Mouse (Mus musculus): ENCODE measurements at regions not wholly inside any gene's neighbourhood (a gene's known extent, or its start where the extent isn't known, plus 50 kb on each side); places are given as distances from the start of the nearest gene placed in this dataset.

DNA sequence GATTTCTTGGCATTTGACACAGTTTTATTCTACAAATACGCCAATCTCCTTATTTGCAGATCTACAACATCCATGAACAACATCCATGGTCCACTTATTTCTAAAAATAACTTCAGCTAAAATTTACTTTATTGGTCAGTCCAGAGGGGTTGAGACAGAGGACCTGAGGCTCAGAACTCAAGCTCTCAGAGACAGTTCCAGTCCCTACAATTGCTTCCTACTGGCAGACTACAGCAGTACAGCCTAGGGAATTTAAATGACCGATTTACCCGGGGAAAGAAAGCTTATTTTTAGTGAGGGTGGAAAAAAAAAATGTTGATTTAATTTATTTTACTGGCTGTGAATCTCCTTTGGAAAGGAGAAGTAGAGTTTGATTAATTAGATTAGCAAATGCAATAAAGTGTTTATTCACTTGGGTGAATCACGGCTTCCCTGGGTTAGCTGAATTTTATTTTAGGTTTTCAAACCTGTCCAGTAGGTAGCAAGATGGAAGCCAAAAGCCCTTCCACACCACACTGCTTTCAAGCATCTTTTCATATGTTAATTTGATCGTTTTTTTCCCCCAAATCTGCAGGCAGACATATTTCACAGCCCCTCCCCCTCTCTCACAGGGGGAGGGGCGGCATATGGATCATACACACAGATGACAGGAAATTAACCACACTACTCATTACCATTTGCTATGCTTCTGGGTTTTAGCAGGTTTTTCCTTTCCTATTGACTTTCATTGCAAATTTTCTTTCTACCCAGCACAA is 143.0 kb downstream of the Sox4 start:
- ATAC-seq (replicated peaks in 1 of 2; ENCODE audit: insufficient read depth in 1 of 2, low FRiP score in 2 of 2, low TSS enrichment in 1 of 2, low read depth in 1 of 2, poor library complexity in 2 of 2, severe bottlenecking in 2 of 2), result no peak

DNA sequence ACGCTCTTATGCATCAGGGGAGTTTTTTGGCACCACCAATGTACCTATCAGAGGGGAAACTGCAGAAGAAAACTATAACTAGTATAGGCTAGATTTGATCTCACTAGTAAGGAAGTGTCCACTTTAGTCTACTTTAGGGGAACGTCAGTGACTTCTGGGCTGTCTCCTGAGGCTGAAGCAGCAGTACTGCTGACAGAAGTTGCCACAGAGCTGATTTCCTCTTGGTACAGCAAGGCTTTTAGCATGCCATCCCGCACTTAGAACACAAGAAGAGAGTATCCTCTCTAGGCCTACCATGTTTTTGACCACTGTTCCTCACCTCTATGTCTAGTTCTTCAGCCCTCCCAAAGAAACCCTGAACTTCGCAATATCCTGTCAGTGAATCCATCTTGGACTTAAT is 148.2 kb downstream of the Sox4 start:
- ATAC-seq (replicated peaks in 1 of 2; ENCODE audit: insufficient read depth in 1 of 2, low FRiP score in 2 of 2, low TSS enrichment in 1 of 2, low read depth in 1 of 2, poor library complexity in 2 of 2, severe bottlenecking in 2 of 2), result peak in 1 of 2 experiments; percentile 59; a peak in 2 of 4 replicates

DNA sequence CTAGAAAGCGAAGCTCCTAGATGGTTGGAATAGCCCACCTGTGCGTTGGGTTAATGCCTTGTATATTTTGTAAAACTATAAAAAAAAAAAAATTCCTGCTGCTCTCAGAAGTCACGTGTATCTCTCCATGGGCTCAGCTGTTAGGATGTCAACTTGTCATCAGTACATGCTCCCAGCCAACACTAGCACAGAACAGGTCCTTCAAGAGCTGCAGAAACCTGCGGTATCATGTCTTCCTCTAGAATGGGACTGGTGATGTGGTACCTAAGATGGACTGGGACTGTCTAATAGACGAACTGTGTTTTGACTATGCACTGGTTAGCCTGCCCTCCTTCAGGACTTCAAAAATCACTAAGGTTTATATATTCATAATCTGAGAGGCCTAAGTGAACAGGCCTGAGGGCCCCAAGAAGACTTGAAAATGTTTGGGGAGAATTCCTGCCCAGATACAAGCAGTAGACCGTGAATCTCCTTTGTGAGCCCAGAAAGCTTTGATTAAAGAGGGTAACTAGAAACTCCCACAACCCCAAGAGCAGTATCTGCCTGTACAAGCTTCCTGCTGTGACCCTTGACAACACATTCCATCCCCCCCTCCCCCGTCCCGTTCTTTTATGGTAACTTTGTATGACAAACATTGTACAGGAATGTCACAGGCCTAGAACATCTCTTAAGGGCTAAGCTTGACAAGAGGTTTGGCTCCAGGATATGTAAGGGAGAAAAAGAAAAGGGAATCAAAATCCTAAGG is 152.1 kb downstream of the Sox4 start:
- ATAC-seq (replicated peaks in 1 of 2; ENCODE audit: insufficient read depth in 1 of 2, low FRiP score in 2 of 2, low TSS enrichment in 1 of 2, low read depth in 1 of 2, poor library complexity in 2 of 2, severe bottlenecking in 2 of 2), result no peak

DNA sequence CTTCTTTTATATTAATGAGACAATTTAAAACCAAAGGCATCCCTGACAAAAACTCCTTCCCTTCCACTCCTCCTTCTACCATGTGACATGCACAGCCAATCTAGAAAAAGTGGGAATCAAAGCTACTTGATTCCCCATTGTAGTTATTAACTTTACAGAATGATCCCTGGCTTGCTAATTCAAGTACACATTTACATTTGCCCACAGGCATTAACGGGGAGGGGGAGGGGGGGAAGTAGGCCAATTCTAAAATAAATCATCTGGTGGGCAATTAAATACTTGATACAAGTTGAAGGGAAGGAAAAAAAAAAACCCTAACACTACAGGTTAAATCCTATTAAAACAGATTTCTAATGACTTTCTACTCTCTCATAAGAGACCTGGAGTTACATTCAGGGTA is 152.8 kb downstream of the Sox4 start:
- ATAC-seq (replicated peaks in 1 of 2; ENCODE audit: insufficient read depth in 1 of 2, low FRiP score in 2 of 2, low TSS enrichment in 1 of 2, low read depth in 1 of 2, poor library complexity in 2 of 2, severe bottlenecking in 2 of 2), result no peak

DNA sequence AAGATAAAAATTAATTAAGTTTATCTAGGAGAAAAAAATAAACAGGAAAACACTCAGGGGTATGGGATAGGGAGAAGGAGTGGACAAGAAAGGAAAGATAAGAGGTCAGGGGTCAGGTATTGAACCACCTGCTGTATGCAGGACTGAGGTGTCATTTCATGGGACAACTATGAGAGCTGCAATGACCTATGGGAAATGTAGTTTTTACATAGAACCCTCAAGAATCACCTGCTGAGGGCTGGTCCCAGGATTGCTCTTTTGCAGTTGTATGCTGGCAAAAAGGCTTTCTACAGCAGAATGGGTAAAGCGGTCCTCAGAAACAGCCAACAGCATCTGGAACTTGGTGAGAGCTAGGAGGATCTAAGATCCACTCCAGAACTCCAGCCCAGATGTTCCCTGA is 154.0 kb downstream of the Sox4 start:
- ATAC-seq (replicated peaks in 1 of 2; ENCODE audit: insufficient read depth in 1 of 2, low FRiP score in 2 of 2, low TSS enrichment in 1 of 2, low read depth in 1 of 2, poor library complexity in 2 of 2, severe bottlenecking in 2 of 2), result no peak

DNA sequence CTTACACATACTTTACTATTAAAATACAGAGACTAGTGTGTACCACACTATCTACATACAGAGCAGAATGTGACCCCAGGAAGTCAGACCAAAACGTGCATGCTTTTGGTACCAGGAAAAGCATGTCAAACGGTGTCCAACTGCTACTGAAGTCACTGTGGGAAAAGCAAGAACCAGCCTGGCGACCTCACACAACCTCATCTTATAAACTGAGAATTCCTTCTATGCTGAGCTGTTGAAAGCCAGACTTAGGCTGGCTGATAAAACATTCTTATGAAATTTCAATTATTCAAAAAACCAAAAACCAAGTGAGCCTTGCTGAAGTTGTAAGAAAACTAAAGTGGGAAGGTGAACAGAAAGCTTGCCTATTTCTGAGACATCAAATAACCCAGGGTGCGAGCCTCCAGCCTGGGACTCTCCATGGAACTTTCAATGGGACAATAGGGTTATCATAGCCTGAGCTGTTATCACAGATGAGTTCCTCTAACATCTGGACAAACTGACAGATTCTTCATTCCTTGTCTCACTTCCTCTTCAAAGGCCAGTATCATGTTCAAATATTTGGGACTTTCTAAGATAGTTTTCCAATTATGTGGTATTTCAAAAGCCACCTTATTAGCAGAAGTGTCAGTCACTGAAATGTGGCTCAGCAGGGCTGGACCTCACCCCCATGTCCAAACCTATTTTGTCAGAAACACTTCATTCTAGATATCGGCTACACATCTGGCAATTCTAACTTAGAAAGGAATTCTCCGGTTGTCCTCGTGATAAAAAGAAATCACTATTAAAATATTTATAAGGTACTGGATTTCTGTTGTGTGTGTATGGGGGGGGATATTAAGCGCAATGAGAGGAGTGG is 155.7 kb downstream of the Sox4 start:
- ATAC-seq (replicated peaks in 1 of 2; ENCODE audit: insufficient read depth in 1 of 2, low FRiP score in 2 of 2, low TSS enrichment in 1 of 2, low read depth in 1 of 2, poor library complexity in 2 of 2, severe bottlenecking in 2 of 2), result no peak

DNA sequence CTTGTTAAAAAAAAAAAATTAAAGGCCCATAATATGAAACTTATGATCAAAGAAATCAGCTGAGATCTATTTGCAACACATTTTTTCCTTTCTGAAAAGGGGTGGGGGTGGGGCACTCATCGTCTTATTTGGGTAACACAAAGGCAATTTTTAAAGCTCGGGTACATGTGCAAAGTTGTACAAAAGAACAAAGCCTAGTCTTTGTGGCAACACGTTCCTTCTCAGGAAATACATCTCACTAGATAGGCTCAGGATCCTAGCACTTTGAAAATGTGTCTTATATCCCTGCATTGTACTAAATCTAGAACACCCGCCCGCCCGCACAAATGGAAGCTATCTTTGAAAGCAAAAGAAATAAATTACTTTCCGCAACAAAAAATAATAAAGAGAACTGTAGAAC is 158.2 kb downstream of the Sox4 start:
- no peak for ATAC-seq (replicated peaks in 1 of 2; ENCODE audit: insufficient read depth in 1 of 2, low FRiP score in 2 of 2, low TSS enrichment in 1 of 2, low read depth in 1 of 2, poor library complexity in 2 of 2, severe bottlenecking in 2 of 2)

DNA sequence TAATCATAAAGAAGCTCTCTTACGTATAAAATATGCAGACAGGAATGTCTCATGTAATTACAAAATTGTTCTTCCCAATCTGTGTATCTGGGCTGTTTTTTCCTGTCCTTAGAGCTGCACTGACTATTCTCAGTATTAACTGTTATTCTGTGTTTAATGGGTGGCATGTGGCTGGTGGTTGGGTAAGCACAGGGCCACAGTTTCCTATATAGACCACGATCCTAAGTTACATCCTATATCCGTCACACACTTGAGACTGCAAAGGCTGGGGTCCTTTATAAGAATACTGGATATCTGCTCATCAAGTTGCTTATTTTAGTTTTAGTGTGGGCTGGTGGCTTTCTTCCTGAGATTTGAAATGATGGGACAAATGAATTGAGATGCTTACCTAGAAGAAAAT is 159.0 kb downstream of the Sox4 start:
- ATAC-seq (replicated peaks in 1 of 2; ENCODE audit: insufficient read depth in 1 of 2, low FRiP score in 2 of 2, low TSS enrichment in 1 of 2, low read depth in 1 of 2, poor library complexity in 2 of 2, severe bottlenecking in 2 of 2), result 0 out of 4 replicates have a peak, but pooled peaks of 1 of the 2 experiments have one; percentile 22

DNA sequence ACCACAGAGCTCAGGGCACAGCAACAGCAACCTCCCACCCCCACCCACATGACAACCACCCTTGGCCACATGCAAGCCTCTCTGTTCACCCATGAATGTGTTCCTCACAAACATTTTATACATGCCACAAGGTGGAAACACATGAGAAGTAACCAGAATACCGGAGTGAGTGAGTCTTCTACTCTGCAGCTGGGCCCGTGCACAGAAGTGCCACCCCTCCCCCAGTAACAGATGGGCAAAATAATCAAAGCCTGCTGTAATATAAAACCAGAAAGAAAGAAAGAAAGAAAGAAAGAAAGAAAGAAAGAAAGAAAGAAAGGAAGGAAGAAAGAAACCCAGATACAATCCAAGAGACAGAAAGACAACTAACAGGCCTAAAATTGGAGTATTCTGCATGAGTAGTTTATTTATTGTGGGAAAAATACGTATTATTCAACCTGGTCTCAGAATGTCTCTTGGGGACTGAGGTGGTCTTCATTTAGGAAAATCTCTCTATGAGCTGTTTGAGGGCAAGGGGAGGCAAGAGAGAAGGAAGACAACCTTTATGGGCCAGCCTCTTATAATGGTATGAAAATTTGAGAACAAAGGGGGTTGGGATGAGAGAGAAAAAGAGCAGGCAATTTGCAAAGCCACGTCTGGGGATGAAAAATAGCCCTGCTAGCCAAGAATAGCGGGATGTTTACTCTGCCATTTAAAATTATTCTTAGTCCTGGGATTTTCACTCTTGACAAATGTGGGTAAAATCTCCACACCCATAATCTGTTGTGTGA is 160.2 kb downstream of the Sox4 start:
- no peak for ATAC-seq (replicated peaks in 1 of 2; ENCODE audit: insufficient read depth in 1 of 2, low FRiP score in 2 of 2, low TSS enrichment in 1 of 2, low read depth in 1 of 2, poor library complexity in 2 of 2, severe bottlenecking in 2 of 2)

DNA sequence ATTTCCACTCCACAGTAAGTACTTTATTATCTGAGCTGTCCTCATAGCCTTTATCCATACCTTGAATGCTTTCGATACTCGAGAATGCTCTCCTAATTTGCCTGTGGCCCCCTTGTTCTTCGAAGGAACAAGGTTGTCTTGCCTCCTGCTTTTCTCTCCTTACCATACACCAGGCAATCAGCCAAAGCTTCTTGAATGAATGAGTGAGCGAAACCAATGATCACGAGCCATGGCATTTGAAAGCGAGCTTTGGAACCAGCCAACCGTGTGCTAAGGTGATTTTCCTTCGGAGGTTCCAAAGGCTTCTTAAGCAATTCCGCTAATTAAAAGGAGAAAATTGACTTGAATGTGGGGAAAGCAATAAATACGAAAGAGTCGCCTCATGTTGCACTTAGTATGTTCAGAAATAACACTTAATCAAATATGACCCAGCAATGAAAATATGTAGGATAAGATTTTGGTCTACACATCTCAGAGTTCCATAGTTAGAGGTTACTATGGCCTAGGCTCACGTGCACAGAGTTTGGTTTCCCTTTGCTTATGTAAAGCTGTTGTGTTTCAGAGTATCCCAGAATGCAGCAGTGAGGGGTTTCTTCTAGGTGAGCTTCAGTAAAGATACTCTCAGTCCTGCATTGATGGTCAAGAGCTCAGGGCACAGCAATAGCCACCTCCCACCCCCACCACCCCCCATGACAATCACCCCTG is 160.9 kb downstream of the Sox4 start:
- ATAC-seq (replicated peaks in 1 of 2; ENCODE audit: insufficient read depth in 1 of 2, low FRiP score in 2 of 2, low TSS enrichment in 1 of 2, low read depth in 1 of 2, poor library complexity in 2 of 2, severe bottlenecking in 2 of 2), result no peak

DNA sequence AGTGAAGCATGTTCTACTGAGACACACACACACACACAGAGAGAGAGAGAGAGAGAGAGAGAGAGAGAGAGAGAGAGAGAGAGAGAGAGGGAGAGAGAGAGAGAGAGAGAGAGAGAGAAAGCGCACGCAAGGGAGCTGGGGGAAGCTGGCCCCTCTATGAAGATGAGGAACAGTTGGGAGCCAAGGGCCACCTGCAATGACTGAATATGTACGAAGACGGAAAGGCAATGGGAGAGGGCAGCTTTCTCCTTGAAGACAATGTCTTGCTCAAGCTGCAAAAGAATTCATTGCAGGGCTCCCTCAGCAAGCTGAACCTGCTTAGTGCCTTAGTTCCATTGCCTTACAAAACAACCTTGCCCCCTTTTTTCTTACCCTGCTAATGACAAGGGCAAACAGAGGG is 163.1 kb downstream of the Sox4 start:
- ATAC-seq (replicated peaks in 1 of 2; ENCODE audit: insufficient read depth in 1 of 2, low FRiP score in 2 of 2, low TSS enrichment in 1 of 2, low read depth in 1 of 2, poor library complexity in 2 of 2, severe bottlenecking in 2 of 2), result no peak

DNA sequence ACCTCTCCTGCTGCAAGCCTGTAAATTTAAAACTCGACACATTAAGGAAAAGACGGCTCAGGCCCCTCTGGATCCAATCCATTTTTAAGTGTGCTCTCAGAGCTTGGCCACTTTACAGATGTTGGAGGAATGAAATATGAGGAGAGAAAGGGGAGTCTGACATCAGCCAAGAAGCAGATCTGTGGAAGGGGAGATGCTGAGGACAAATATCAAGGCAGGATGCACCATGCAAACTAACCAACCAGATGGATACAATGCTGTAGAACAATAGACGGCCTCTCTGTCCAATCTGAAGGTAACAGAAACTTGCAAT is 166.2 kb downstream of the Sox4 start:
- ATAC-seq (replicated peaks in 1 of 2; ENCODE audit: insufficient read depth in 1 of 2, low FRiP score in 2 of 2, low TSS enrichment in 1 of 2, low read depth in 1 of 2, poor library complexity in 2 of 2, severe bottlenecking in 2 of 2), result no peak

DNA sequence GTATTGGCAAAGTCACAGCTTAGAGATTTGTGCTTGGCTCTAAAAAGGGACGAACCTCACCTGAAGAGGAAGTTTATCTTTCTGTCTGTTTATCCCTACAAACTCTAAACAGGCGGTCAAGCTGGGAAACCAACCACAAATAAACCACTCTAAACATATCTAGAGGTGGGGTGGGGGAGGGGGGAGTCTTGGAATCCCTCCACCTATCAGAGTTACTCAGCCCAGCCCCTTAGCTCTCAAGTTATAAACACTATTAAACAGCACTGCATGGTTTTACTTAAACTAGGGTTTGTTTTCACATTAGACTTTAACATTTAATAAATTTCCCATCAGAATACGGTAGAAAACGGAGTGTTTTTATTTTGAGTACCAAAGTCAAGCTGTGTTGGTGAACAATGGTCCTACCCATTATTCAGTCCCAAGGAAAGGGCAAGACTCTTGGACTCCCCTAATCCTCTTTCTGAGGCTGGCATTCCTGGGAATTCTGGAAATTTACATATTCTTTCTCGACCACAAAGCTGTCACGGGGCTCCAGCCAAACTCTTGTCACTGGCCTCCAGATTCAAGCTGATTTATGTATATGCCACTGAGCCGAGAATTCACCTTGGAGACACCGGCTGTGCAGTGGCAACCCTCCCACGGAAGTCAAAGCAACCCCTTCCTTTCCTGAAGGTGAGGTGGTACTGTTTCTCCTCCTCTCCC is 166.7 kb downstream of the Sox4 start:
- no peak for ATAC-seq (replicated peaks in 1 of 2; ENCODE audit: insufficient read depth in 1 of 2, low FRiP score in 2 of 2, low TSS enrichment in 1 of 2, low read depth in 1 of 2, poor library complexity in 2 of 2, severe bottlenecking in 2 of 2)

DNA sequence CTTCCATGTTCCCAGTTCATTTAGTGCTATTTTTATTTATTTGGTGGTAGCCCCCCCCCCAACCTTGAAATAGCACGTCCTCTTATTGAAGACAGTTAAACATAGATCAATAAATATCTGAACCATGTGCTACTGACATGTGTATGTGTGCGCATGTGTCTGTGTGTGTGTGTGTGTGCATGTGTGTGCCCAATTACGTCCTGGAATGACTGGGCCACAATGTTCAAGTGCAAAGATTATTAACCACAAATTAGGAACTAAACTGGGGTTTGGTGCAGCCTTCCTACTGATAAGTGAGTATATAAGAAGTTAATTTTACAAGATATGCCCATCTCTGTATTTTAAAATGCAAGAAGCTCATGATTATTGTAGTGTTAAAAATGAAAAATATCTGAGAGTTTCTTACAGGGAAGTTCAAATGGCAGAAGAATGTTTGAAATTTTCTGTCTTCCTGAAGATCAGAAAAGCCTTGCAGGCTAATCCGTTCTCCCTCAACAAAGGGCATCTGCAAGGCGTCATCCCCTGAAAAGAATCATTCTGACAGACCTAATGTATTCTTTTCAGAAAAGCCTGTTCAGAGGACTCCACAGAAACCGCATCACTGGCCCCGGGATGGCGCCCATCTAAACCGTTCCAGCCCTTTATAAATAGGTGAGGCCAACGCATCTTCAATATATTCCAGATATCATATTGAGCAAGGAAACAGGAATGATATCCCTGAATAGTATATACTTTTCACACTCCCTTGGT is 170.8 kb downstream of the Sox4 start:
- no peak for ATAC-seq (replicated peaks in 1 of 2; ENCODE audit: insufficient read depth in 1 of 2, low FRiP score in 2 of 2, low TSS enrichment in 1 of 2, low read depth in 1 of 2, poor library complexity in 2 of 2, severe bottlenecking in 2 of 2)

DNA sequence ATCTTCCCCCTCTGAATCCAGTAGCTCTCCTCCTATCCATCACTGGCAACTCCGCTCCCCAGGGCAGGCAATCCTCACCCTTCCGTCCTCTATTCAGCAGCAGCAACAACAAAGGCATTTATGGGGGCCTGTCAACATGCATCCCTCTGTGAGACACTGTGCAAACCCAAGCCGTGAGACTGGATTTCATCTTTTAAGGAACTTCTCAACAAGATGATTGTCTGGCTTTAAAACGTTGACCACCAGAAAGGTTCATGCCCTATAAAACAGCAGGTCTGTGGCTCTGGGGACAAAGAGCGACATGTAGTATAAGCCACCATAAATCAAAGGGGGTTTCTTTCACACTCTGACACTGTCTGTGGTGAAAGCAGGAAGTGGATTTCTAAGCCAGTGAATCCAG is 171.4 kb downstream of the Sox4 start:
- no peak for ATAC-seq (replicated peaks in 1 of 2; ENCODE audit: insufficient read depth in 1 of 2, low FRiP score in 2 of 2, low TSS enrichment in 1 of 2, low read depth in 1 of 2, poor library complexity in 2 of 2, severe bottlenecking in 2 of 2)

DNA sequence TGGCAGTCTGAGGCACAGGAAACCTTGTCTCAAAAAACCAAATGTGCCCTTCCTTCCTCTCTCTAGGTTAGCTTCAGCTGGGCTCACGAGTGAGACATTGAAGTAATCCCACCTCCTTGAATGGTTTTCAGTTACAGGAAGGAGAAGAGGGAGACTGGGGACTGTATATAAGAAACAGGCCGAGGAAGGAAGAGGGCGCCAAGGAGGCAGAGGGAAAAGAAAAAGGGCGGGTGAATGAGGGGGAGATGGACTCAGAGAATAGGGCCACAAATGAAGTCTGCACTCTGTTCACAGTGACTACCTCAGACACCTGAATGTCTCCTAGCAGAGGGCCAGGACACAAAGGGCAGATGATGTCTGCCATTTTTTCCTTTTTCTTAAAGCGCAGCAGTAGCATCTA is 171.9 kb downstream of the Sox4 start:
- ATAC-seq (replicated peaks in 1 of 2; ENCODE audit: insufficient read depth in 1 of 2, low FRiP score in 2 of 2, low TSS enrichment in 1 of 2, low read depth in 1 of 2, poor library complexity in 2 of 2, severe bottlenecking in 2 of 2), result peak; percentile 50 to 54; a peak in 3 of 4 replicates
